Mouse (Mus musculus) C2C12 (cell line): Measurements from ENCODE around the gene Arhgap15. TPM values are rescaled to one million over a fixed set of nuclear protein-coding genes. Genes with fewer than 3 reads are reported as not detected.
"Not testable (repeated sequence)": the region's sequence is repeated elsewhere in the genome, so short reads cannot be mapped to it uniquely, and the experiment has no call there.

Source experiments
- H3K27me3 ChIP-seq: one replicate; pipeline ENCODE4 v1.6.1; 2011; ENCODE audit not compliant: control insufficient read depth, insufficient read depth, insufficient read length
- H3K36me3 ChIP-seq: one replicate; pipeline ENCODE4 v1.6.1; 2011; ENCODE audit not compliant: control insufficient read depth, insufficient read depth
- H3K4me3 ChIP-seq: one replicate; pipeline ENCODE4 v1.5.1; 2011; ENCODE audit warnings: mild to moderate bottlenecking, control low read depth; ENCODE audit not compliant: poor library complexity, insufficient read depth, severe bottlenecking
- H3K79me2 ChIP-seq: one replicate; pipeline ENCODE4 v1.6.1; 2011; ENCODE audit not compliant: control insufficient read depth, insufficient read depth
- H3K79me3 ChIP-seq: one replicate; pipeline ENCODE4 v1.6.1; 2011; ENCODE audit warnings: low read depth, control low read depth
- H3ac ChIP-seq: one replicate; pipeline ENCODE3; 2011; ENCODE audit warnings: low read depth; ENCODE audit not compliant: control insufficient read depth, insufficient read length
- CEBPB ChIP-seq: IDR thresholded peaks from one replicate; pipeline ENCODE4 v1.6.1; 2011; ENCODE audit warnings: low read depth, mild to moderate bottlenecking, control low read depth, moderate library complexity
- CTCF ChIP-seq: IDR thresholded peaks from one replicate; pipeline ENCODE4 v1.5.1; 2011; ENCODE audit not compliant: control insufficient read depth, insufficient read depth, insufficient read length
- FOSL1 ChIP-seq: IDR thresholded peaks from one replicate; pipeline ENCODE4 v1.8.0; 2011; ENCODE audit warnings: mild to moderate bottlenecking, low read length; ENCODE audit not compliant: poor library complexity, insufficient read depth, severe bottlenecking
- MAX ChIP-seq: IDR thresholded peaks from one replicate; pipeline ENCODE4 v1.6.1; 2011; ENCODE audit warnings: mild to moderate bottlenecking, control low read depth
- MYOD1 ChIP-seq: IDR thresholded peaks from one replicate; pipeline ENCODE4 v1.6.1; 2011; ENCODE audit warnings: low read depth; ENCODE audit not compliant: control insufficient read depth, insufficient read length
- MYOG ChIP-seq: IDR thresholded peaks from one replicate; pipeline ENCODE4 v1.6.1; 2011; ENCODE audit not compliant: control insufficient read depth, insufficient read length; ENCODE audit errors: extremely low read depth
- USF1 ChIP-seq: IDR thresholded peaks from one replicate; pipeline ENCODE4 v1.6.1; 2011; ENCODE audit warnings: low read depth, mild to moderate bottlenecking, control low read depth, moderate library complexity
- polyA plus RNA-seq: library from polyadenylated mRNA; unstranded; fragments of >200 nt; fragmentation: generic; extraction: Trizol; gene quantifications from one replicate; pipeline ENCODE4 v1.2.1, GENCODE M21; 2012; ENCODE audit warnings: missing spikeins

Gene Arhgap15
- polyA plus RNA-seq, 1 experiment: not detected

GRCm38 (mm10) chr2:43728831-43729230 lies 19.8 kb upstream of the Arhgap15 start:
- Histone ChIP-seq H3K79me2 (no peaks in the 10 kb centered on the region), H3K79me3 (no peaks in the 10 kb centered on the region), H3K36me3 (no peaks in the 10 kb centered on the region), H3K4me3 (no peak overlapping the region), H3ac (no peak overlapping the region), H3K27me3 (no peaks in the 10 kb centered on the region)
- TF ChIP-seq MYOD1 (no peak), MYOG (no peak), CEBPB (no peak), MAX (no peak), CTCF (no peak), USF1 (no peak), FOSL1 (no peak)

GRCm38 (mm10) chr2:43732396-43732795 lies 16.2 kb upstream of the Arhgap15 start:
- Histone ChIP-seq H3K79me2 (no peaks in the 10 kb centered on the region), H3K27me3 (no peaks in the 10 kb centered on the region), H3K79me3 (no peaks in the 10 kb centered on the region), H3K36me3 (no peaks in the 10 kb centered on the region), H3K4me3 (no peak overlapping the region), H3ac (no peak overlapping the region)
- TF ChIP-seq MYOG (no peak), CEBPB (no peak), MYOD1 (no peak), MAX (no peak), USF1 (no peak), FOSL1 (no peak), CTCF (no peak)

- H3K79me2 ChIP-seq, H3K4me3 ChIP-seq, H3K27me3 ChIP-seq, H3K36me3 ChIP-seq, H3K79me3 ChIP-seq, H3ac ChIP-seq: not testable (repeated sequence)
Measured at GRCm38 (mm10) chr2:43735071-43735470, 13.6 kb upstream of the Arhgap15 start.

GRCm38 (mm10) chr2:43737546-43737945 lies 11.1 kb upstream of the Arhgap15 start:
- Histone ChIP-seq H3K36me3 (no peaks in the 10 kb centered on the region), H3K79me2 (no peaks in the 10 kb centered on the region), H3K4me3 (no peak overlapping the region), H3ac (no peak overlapping the region), H3K79me3 (no peaks in the 10 kb centered on the region), H3K27me3 (no peaks in the 10 kb centered on the region)
- TF ChIP-seq USF1: no peak
- TF ChIP-seq FOSL1: no peak
- TF ChIP-seq MAX: no peak
- TF ChIP-seq MYOD1: no peak
- TF ChIP-seq CTCF: no peak
- TF ChIP-seq MYOG: no peak
- TF ChIP-seq CEBPB: no peak

- H3K79me2 ChIP-seq: no peaks in the 10 kb centered on the region
- no peak overlapping the region for H3ac ChIP-seq
- no peaks in the 10 kb centered on the region for H3K27me3 ChIP-seq
- TF ChIP-seq CEBPB (no peak), MAX (no peak), MYOD1 (no peak), FOSL1 (no peak)
- no peak overlapping the region for H3K4me3 ChIP-seq
- H3K79me3 ChIP-seq: no peaks in the 10 kb centered on the region
- no peaks in the 10 kb centered on the region for H3K36me3 ChIP-seq
Measured at GRCm38 (mm10) chr2:43738562-43739112, 10.0 kb upstream of the Arhgap15 start.

- H3K36me3 ChIP-seq: no peaks in the 10 kb centered on the region
- H3ac ChIP-seq: no peak overlapping the region
- H3K79me3 ChIP-seq: no peaks in the 10 kb centered on the region
- no peaks in the 10 kb centered on the region for H3K79me2 ChIP-seq
- no peak overlapping the region for H3K4me3 ChIP-seq
- no peaks in the 10 kb centered on the region for H3K27me3 ChIP-seq
- TF ChIP-seq MAX (no peak), MYOG (no peak), CEBPB (no peak), USF1 (no peak), FOSL1 (no peak), CTCF (no peak), MYOD1 (no peak)
Measured at GRCm38 (mm10) chr2:43739190-43739818, 9.3 kb upstream of the Arhgap15 start.
